Mouse (Mus musculus): ENCODE results near the gene Tmem167b. TPM values are rescaled to one million over a fixed set of nuclear protein-coding genes. Genes with fewer than 3 reads are reported as not detected.

The Tmem167b gene
- polyA plus RNA-seq (2012; rRNA removed) = 7.0 and 9.8 TPM in 2 replicates

GRCm38 (mm10) chr3:108562133-108562730, at the start of gene Tmem167b:
Gene Tmem167b (minus strand): TSS chr3:108562466.
- TF ChIP-seq POLR2A (IDR thresholded peaks at IDR 0.05; ENCODE audit: borderline replicate concordance, extremely low read depth, low read depth, low read length) (peak; percentile 29; the same call in 1 of the 2 replicates), CTCF (IDR thresholded peaks at IDR 0.05; ENCODE audit: insufficient read depth, low read length) (no peak)
- Histone ChIP-seq H3K4me1 (ENCODE audit: control insufficient read depth, insufficient read depth, low read length) (0 out of 2 replicates have a peak, but pooled peaks cover 6% of the 10 kb centered on the region), H3K4me3 (replicated peaks; ENCODE audit: extremely low read depth, low read depth, low read length) (peak within 1 kb of the TSS; percentile 99)
- WGBS = under 1% methylated on average over 45 of the region's 45 CpGs
- DNase-seq = peak; percentile 96

- 30% methylated on average over 3 of the region's 3 CpGs for WGBS
- no peak for TF ChIP-seq POLR2A (IDR thresholded peaks at IDR 0.05; ENCODE audit: borderline replicate concordance, extremely low read depth, low read depth, low read length)
- TF ChIP-seq CTCF (IDR thresholded peaks at IDR 0.05; ENCODE audit: insufficient read depth, low read length) = no peak
- H3K4me3 ChIP-seq (replicated peaks; ENCODE audit: extremely low read depth, low read depth, low read length) = no peak overlapping the region
- no peak for DNase-seq
- H3K4me1 ChIP-seq (ENCODE audit: control insufficient read depth, insufficient read depth, low read length) = no peaks in the 10 kb centered on the region
Observed at GRCm38 (mm10) chr3:108608906-108609305, 46.6 kb upstream of the Tmem167b start.

- WGBS = under 1% methylated on average over 61 of the region's 61 CpGs
- Histone ChIP-seq H3K4me3 (replicated peaks; ENCODE audit: extremely low read depth, low read depth, low read length) (peak overlapping the region; percentile 85), H3K4me1 (ENCODE audit: control insufficient read depth, insufficient read depth, low read length) (no peaks in the 10 kb centered on the region; the same call in 1 of the 2 replicates)
- DNase-seq = no peak
- TF ChIP-seq CTCF (IDR thresholded peaks at IDR 0.05; ENCODE audit: insufficient read depth, low read length) = no peak
- TF ChIP-seq POLR2A (IDR thresholded peaks at IDR 0.05; ENCODE audit: borderline replicate concordance, extremely low read depth, low read depth, low read length) = no peak
Observed at GRCm38 (mm10) chr3:108591530-108592522, 29.6 kb upstream of the Tmem167b start.

GRCm38 (mm10) chr3:108590786-108591529, 28.7 kb upstream of the Tmem167b start, which contains the start of gene Wdr47:
Gene Wdr47 (plus strand): TSS chr3:108591279.
- peak within 1 kb of the TSS; percentile 85 for H3K4me3 ChIP-seq (replicated peaks; ENCODE audit: extremely low read depth, low read depth, low read length)
- peak; percentile 92 for DNase-seq
- TF ChIP-seq POLR2A (IDR thresholded peaks at IDR 0.05; ENCODE audit: borderline replicate concordance, extremely low read depth, low read depth, low read length) = peak; percentile 38; the same call in 1 of the 2 replicates
- no peak for TF ChIP-seq CTCF (IDR thresholded peaks at IDR 0.05; ENCODE audit: insufficient read depth, low read length)
- 5% methylated on average over 44 of the region's 44 CpGs for WGBS
- H3K4me1 ChIP-seq (ENCODE audit: control insufficient read depth, insufficient read depth, low read length) = no peaks in the 10 kb centered on the region; the same call in 1 of the 2 replicates

GRCm38 (mm10) chr3:108588446-108588845, 26.2 kb upstream of the Tmem167b start:
- no peaks in the 10 kb centered on the region; the same call in 1 of the 2 replicates for H3K4me1 ChIP-seq (ENCODE audit: control insufficient read depth, insufficient read depth, low read length)
- TF ChIP-seq CTCF (IDR thresholded peaks at IDR 0.05; ENCODE audit: insufficient read depth, low read length) = no peak
- TF ChIP-seq POLR2A (IDR thresholded peaks at IDR 0.05; ENCODE audit: borderline replicate concordance, extremely low read depth, low read depth, low read length) = no peak
- WGBS = 65% methylated on average over 2 of the region's 2 CpGs

GRCm38 (mm10) chr3:108584580-108584979, 22.3 kb upstream of the Tmem167b start:
- TF ChIP-seq CTCF (IDR thresholded peaks at IDR 0.05; ENCODE audit: insufficient read depth, low read length) (no peak), POLR2A (IDR thresholded peaks at IDR 0.05; ENCODE audit: borderline replicate concordance, extremely low read depth, low read depth, low read length) (no peak)
- no peaks in the 10 kb centered on the region for H3K4me1 ChIP-seq (ENCODE audit: control insufficient read depth, insufficient read depth, low read length)
- no peak overlapping the region for H3K4me3 ChIP-seq (replicated peaks; ENCODE audit: extremely low read depth, low read depth, low read length)
- no peak for DNase-seq
- 60% methylated on average over 4 of the region's 4 CpGs for WGBS

More at GRCm38 (mm10) chr3:108588446-108588845, 26.2 kb upstream of the Tmem167b start:
- no peak for DNase-seq
- H3K4me3 ChIP-seq (replicated peaks; ENCODE audit: extremely low read depth, low read depth, low read length) = no peak overlapping the region

- no peak for DNase-seq
- no peak for TF ChIP-seq CTCF (IDR thresholded peaks at IDR 0.05; ENCODE audit: insufficient read depth, low read length)
- no peak for TF ChIP-seq POLR2A (IDR thresholded peaks at IDR 0.05; ENCODE audit: borderline replicate concordance, extremely low read depth, low read depth, low read length)
- 79% methylated on average over 5 of the region's 5 CpGs for WGBS
- no peak overlapping the region for H3K4me3 ChIP-seq (replicated peaks; ENCODE audit: extremely low read depth, low read depth, low read length)
- peaks cover 4% of the 10 kb centered on the region for H3K4me1 ChIP-seq (ENCODE audit: control insufficient read depth, insufficient read depth, low read length)
Observed at GRCm38 (mm10) chr3:108574018-108574417, 11.8 kb upstream of the Tmem167b start.

- Histone ChIP-seq H3K4me3 (replicated peaks; ENCODE audit: extremely low read depth, low read depth, low read length) (peak overlapping the region; percentile 95), H3K4me1 (ENCODE audit: control insufficient read depth, insufficient read depth, low read length) (peaks cover 4% of the 10 kb centered on the region)
- WGBS = 41% methylated on average over 18 of the region's 18 CpGs
- DNase-seq = no peak
- TF ChIP-seq CTCF (IDR thresholded peaks at IDR 0.05; ENCODE audit: insufficient read depth, low read length) = no peak
- TF ChIP-seq POLR2A (IDR thresholded peaks at IDR 0.05; ENCODE audit: borderline replicate concordance, extremely low read depth, low read depth, low read length) = no peak
Observed at GRCm38 (mm10) chr3:108572309-108573010, 10.2 kb upstream of the Tmem167b start.
